ENCODE assay signal across 9 mouse cellular contexts in genomic region chr5:147545731-147546241, GRCm38 (mm10).
DNase-seq lines count a peak whose midpoint lies in the region; ATAC-seq and TF ChIP-seq lines count a peak whose summit lies in the region.
"Had no signal": no experiment of that assay in that cellular context is flagged by ENCODE, and none has a peak within 500 bp of the region (broad histone marks: within the 10 kb centered on the region; RNA-seq: fewer than 3 reads in every experiment).

No protein-coding gene starts in this region.

- H3K4me2 ChIP-seq in hindbrain, postnatal 0 days (ENCODE audit: low read depth, low read length), result no peak overlapping the region
- H3K4me2 ChIP-seq in hindbrain, embryonic 13.5 days, result no peak overlapping the region
- H3K4me2 ChIP-seq in forebrain, embryonic 11.5 days (ENCODE audit: low read depth, low read length, severe bottlenecking), result no peak overlapping the region
- H3K4me2 ChIP-seq: limb, embryonic 13.5 days had no signal

- peak; percentile 46 for DNase-seq in hindbrain, postnatal 0 days (ENCODE audit: low spot score)
- DNase-seq in Patski (ENCODE audit: low read depth, low spot score), result no peak
- peak; percentile 36 for DNase-seq in gastrocnemius, postnatal 25 days
- peak; percentile 65 for DNase-seq in lung, postnatal 10 days
- DNase-seq in yolk sac, embryonic 10.5 days (ENCODE audit: low spot score), result peak; percentile 81
- DNase-seq in layer of hippocampus, adult 8-10 months (ENCODE audit: low spot score in 2 of 2), result no peak
- no peak for DNase-seq in forebrain, embryonic 11.5 days (ENCODE audit: low spot score)

- POLR2A ChIA-PET in Patski (lab: Charles Lee), result no interaction called here

- H3K36me3 ChIP-seq in hindbrain, postnatal 0 days (ENCODE audit: insufficient read depth, low read length), result peaks cover 36% of the 10 kb centered on the region
- H3K36me3 ChIP-seq in hindbrain, embryonic 13.5 days, result peaks cover 65% of the 10 kb centered on the region
- no peaks in the 10 kb centered on the region; the same call in 1 of the 2 replicates for H3K36me3 ChIP-seq in forebrain, embryonic 11.5 days (ENCODE audit: control insufficient read depth, insufficient read depth, low read length)

- CTCF ChIA-PET in Patski (lab: Charles Lee), result interaction anchor here (0.6 to 2.0 kb wide), 5 partner anchors 12 to 144 kb away, joined by 3 to 6 read pairs (median 4); no protein-coding TSS in a partner anchor

- in situ Hi-C loops in Patski (cut with MboI; ENCODE audit: low pct_unique_long_range_greater_than_20kb), result no loop called here

- H3K4me3 ChIP-seq in hindbrain, postnatal 0 days (ENCODE audit: low read length), result no peak overlapping the region
- H3K4me3 ChIP-seq in hindbrain, embryonic 13.5 days, result no peak overlapping the region
- H3K4me3 ChIP-seq in forebrain, embryonic 11.5 days (ENCODE audit: low read depth, low read length), result no peak overlapping the region
- H3K4me3 ChIP-seq: limb, embryonic 13.5 days had no signal

- TF ChIP-seq CTCF in hindbrain, postnatal 0 days (IDR thresholded peaks at IDR 0.05; ENCODE audit: low read depth), result peak; percentile 74
- peak; percentile 53 for TF ChIP-seq CTCF in Patski (IDR thresholded peaks at IDR 0.05)

- 67% methylated on average over 11 of the region's 11 CpGs for WGBS in hindbrain, postnatal 0 days
- 73% methylated on average over 11 of the region's 11 CpGs for WGBS in hindbrain, embryonic 13.5 days
- 76% methylated on average over 11 of the region's 11 CpGs for WGBS in forebrain, embryonic 11.5 days

- H3K9ac ChIP-seq in hindbrain, postnatal 0 days (replicated peaks; ENCODE audit: low read length), result no peak overlapping the region
- no peak overlapping the region for H3K9ac ChIP-seq in hindbrain, embryonic 13.5 days
- H3K9ac ChIP-seq in forebrain, embryonic 11.5 days (ENCODE audit: low read length), result no peak overlapping the region
- H3K9ac ChIP-seq: limb, embryonic 13.5 days had no signal

- H3K27me3 ChIP-seq in hindbrain, postnatal 0 days (ENCODE audit: insufficient read depth, low read length), result no peaks in the 10 kb centered on the region
- no peaks in the 10 kb centered on the region for H3K27me3 ChIP-seq in hindbrain, embryonic 13.5 days
- no peaks in the 10 kb centered on the region for H3K27me3 ChIP-seq in Patski
- H3K27me3 ChIP-seq in forebrain, embryonic 11.5 days (ENCODE audit: control insufficient read depth, insufficient read depth, low read length), result no peaks in the 10 kb centered on the region
- H3K27me3 ChIP-seq: limb, embryonic 13.5 days had no signal

- no peaks in the 10 kb centered on the region for H3K4me1 ChIP-seq in hindbrain, postnatal 0 days (ENCODE audit: insufficient read depth, low read length)
- H3K4me1 ChIP-seq in hindbrain, embryonic 13.5 days (replicated peaks), result no peaks in the 10 kb centered on the region
- no peaks in the 10 kb centered on the region for H3K4me1 ChIP-seq in forebrain, embryonic 11.5 days (replicated peaks; ENCODE audit: control insufficient read depth, insufficient read depth, low read length)
- H3K4me1 ChIP-seq: limb, embryonic 13.5 days had no signal

- no peak for ATAC-seq in hindbrain, postnatal 0 days
- ATAC-seq in hindbrain, embryonic 13.5 days (ENCODE audit: low FRiP score), result no peak
- ATAC-seq in Patski, result no peak
- no peak for ATAC-seq in forebrain, embryonic 11.5 days (replicated peaks; ENCODE audit: low FRiP score)

- H3K27ac ChIP-seq in hindbrain, postnatal 0 days, result no peak overlapping the region
- no peak overlapping the region for H3K27ac ChIP-seq in hindbrain, embryonic 13.5 days
- H3K27ac ChIP-seq in forebrain, embryonic 11.5 days (ENCODE audit: low read depth, low read length), result no peak overlapping the region
- H3K27ac ChIP-seq: limb, embryonic 13.5 days had no signal

- H3K9me3 ChIP-seq in hindbrain, postnatal 0 days (ENCODE audit: low read length), result no peaks in the 10 kb centered on the region
- H3K9me3 ChIP-seq in hindbrain, embryonic 13.5 days, result no peaks in the 10 kb centered on the region
- H3K9me3 ChIP-seq in forebrain, embryonic 11.5 days (ENCODE audit: control insufficient read depth, low read length), result no peaks in the 10 kb centered on the region
- H3K9me3 ChIP-seq: limb, embryonic 13.5 days had no signal

Comparison
In these comparisons a context has a peak if more than half of its experiments do, and no peak if none do; other contexts are left out.
1. DNase-seq: peak in hindbrain, postnatal 0 days (single experiment), gastrocnemius, postnatal 25 days (single experiment), lung, postnatal 10 days (single experiment) and yolk sac, embryonic 10.5 days (single experiment); none in Patski (single experiment), layer of hippocampus, adult 8-10 months (0 of 2) and forebrain, embryonic 11.5 days (single experiment).